Mouse (Mus musculus): Measurements from ENCODE around the gene Spn.
A peak's percentile ranks its signal among the peaks of the same experiment; 100 is the strongest.

The Spn gene

DNA sequence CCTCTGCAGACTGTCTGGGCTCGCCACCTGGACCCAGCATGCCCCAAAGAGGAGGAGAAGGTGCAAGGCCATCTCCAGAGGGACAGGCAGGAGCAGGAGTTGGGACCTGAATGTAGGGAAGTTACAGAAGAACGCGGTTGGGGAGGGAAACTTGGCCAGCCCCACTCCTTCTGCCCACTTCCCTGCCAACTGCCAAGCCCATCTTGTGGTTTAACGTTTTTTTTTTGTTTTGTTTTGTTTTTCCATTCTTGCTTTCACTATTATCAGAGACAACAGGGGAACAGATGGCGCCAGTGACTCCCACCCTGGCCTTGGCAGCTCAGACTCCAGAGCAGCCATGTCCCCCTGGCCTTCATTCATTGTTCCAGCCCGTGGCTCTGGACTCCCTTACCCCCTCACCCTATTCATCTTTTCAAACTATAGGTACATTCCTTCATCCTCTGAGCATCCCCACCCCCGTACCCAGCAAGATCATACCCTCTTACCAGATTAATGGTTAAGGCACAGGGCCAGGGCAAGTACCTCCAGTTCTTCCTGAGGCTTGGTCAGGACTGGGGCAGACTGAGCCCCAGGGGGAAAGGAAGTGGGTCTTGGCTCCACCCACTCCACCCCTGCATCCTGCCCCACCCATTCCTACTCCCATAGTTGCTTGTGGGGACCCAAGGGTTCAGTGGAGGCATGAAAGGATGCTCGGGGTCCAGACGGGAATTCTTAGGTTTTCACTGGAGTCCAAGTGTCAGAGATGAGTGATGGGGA, at the start of gene Spn:
Spn (minus strand) TSS at position 562 of the 756 bp plus-strand sequence.
- no peak for DNase-seq (ENCODE audit: low read depth, low spot score)

GRCm38 (mm10) chr7:127187351-127187750, 49.7 kb upstream of the Spn start:
- DNase-seq (ENCODE audit: low read depth, low spot score): no peak

- peak; percentile 54 for DNase-seq (ENCODE audit: low read depth, low spot score)
Measured at GRCm38 (mm10) chr7:127185601-127186000, 48.0 kb upstream of the Spn start.

DNA sequence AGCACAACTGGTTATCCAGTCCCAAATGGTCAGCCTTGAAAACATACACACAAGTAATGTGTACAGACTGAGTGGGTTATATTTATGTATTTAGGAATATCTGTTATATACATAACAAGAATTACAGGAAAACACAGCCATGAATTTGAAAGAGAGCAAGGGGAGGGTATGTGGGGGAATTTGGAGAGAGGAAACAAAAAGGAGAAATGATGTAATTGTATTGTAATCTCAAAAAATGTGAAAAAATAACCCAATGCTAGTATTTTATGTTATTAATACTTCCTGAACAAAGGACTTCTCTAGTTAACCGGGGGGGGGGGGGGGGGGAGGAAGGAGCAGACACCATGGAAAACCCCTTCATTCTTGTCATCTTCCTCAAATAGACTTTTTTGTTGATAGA, 47.1 kb upstream of the Spn start:
- no peak for DNase-seq (ENCODE audit: low read depth, low spot score)

- DNase-seq (ENCODE audit: low read depth, low spot score): no peak
Measured at GRCm38 (mm10) chr7:127183828-127184227, 46.2 kb upstream of the Spn start.

GRCm38 (mm10) chr7:127183345-127183744, 45.7 kb upstream of the Spn start:
- no peak for DNase-seq (ENCODE audit: low read depth, low spot score)

DNA sequence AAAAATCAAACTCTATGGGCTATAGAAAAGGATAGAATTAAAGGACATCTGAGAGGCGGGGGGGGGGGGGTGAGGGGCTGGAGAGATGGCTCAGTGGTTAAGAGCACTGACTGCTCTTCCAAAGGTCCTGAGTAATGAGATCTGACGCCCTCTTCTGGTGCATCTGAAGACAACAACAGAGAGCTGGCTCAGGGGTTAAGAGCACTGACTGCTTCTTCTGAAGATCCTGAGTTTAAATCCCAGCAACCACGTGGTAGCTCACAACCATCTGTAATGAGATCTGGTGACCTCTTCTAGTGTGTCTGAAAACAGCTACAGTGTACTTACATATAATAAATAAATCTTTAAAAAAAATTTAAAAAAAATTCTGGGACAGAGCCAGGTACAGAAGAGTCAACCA, 44.1 kb upstream of the Spn start:
- peak; percentile 20 for DNase-seq (ENCODE audit: low read depth, low spot score)

- no peak for DNase-seq (ENCODE audit: low read depth, low spot score)
Measured at GRCm38 (mm10) chr7:127180783-127181182, 43.2 kb upstream of the Spn start.

DNA sequence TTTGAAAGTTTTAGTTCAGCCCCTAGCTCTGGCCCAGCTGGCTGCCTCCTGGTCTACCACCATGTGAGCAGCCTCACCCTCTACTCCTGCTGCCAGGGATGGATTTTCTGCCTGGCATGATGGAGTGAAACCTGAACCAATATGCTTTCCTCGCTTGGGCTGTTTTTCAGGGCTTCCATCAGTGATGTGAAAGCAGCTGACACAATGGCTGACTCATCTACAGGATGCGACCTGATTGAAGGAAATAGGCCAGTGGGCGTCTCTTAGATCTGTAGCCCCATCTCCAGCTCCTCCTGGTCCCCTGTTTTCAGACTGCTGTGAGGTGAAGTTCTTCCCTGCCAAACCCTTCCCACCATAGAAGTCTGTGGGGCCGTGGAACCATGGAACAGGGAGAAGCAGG, 39.3 kb upstream of the Spn start:
- no peak for DNase-seq (ENCODE audit: low read depth, low spot score)

DNA sequence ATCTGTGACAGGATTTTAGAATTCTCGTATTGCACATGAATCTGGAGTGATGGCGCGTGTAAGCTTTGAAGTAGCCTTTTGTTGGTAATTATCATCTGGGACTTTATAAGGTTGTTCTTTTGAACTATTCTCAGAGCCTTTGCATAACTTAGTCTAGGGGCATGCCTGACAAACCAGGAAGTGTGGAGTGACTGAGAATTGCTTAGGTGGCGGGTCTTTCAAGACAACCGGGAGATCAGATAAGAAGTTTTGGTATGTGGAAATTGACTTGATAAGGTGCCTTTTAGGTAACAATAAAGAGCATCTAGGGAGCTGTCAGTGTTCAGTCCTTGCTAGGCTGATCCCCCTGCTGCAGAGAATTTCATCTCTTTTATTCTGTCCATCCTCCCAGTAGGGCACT, 28.9 kb upstream of the Spn start:
- no peak for DNase-seq (ENCODE audit: low read depth, low spot score)

- no peak for DNase-seq (ENCODE audit: low read depth, low spot score)
Measured at GRCm38 (mm10) chr7:127165607-127166493, 28.2 kb upstream of the Spn start.

GRCm38 (mm10) chr7:127164002-127164401, 26.4 kb upstream of the Spn start:
- no peak for DNase-seq (ENCODE audit: low read depth, low spot score)

- no peak for DNase-seq (ENCODE audit: low read depth, low spot score)
Measured at GRCm38 (mm10) chr7:127162546-127162945, 24.9 kb upstream of the Spn start.

GRCm38 (mm10) chr7:127157548-127157947, 19.9 kb upstream of the Spn start:
- DNase-seq (ENCODE audit: low read depth, low spot score): no peak

DNA sequence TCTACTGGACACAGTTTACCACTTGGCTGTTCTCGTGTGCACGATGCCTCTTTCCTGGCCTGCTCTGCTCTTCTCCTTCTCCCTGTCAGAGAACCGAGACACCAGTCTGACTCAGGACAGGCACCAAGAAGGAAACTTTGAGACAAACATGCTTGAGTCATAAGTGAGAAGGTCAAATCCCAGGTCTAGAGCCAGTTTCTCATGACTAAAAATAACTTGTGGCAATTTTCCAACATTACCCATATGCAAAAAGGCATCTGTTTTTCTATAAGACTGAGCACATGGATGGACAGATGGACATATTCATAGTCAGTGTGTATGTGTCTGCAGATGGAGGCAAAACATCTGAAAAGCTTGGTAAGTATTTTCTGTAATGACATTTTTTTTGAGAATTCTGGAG, 15.9 kb upstream of the Spn start:
- peak; percentile 11 for DNase-seq (ENCODE audit: low read depth, low spot score)

DNA sequence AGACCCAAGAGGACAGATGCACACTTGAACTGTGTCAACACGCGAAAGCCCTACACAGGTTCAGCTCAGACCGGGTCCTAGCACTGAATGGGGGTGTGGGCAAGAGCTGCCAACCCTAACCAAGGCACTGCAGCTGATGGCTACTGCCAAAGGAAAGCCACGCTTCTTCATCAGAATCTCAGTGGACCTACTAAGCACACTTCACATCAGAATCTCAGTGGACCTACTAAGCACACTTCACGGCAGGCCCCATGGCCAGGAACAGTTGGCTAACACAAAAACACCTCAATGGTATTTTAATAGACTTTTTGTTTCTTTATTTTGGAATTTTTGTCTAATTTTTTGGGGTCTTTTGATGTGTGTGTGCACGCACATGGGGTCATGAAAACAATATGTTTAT, 14.8 kb upstream of the Spn start:
- DNase-seq (ENCODE audit: low read depth, low spot score): no peak

DNA sequence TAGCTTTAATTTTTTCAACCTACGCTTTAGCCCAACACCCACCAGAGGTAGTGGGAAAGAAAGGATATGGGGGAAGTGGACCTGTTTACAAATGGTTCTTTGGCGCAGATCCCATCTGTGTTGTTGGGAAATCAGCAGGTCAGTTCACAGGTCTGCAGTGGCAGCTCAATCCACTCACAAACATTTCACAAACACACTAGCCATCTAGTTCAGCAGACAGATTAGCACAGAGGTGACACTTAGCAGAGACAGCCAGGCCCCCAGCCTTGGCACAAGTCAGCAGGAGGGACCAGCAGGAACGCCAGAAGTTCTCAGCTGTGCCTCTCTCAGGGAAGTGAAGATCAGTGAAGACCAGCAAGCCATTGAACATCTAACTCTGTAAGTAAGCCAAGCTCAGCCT, 10.3 kb upstream of the Spn start:
- DNase-seq (ENCODE audit: low read depth, low spot score): no peak

GRCm38 (mm10) chr7:127146267-127146603, 8.6 kb upstream of the Spn start:
- no peak for DNase-seq (ENCODE audit: low read depth, low spot score)

- DNase-seq (ENCODE audit: low read depth, low spot score): no peak
Measured at GRCm38 (mm10) chr7:127145387-127146266, 8.0 kb upstream of the Spn start.

DNA sequence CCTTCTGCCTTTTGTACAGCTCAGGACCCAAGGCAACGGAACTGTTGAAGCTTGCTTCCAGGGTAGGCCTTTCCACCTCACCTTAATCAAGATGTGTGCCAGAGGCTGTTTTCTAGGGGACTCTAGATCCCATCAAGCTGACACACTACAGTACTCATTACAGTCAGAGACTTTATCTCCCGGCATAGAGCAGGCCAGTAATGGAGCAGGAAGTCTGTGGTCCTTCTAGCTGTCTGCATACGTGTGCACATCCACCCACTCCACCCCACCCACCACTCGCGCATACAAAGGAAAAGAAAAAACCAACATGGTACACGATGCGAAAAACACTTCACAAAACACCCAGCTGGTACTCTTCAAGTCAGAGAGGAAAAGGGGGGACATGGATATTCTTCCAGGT, 6.8 kb upstream of the Spn start:
- DNase-seq (ENCODE audit: low read depth, low spot score): no peak

- no peak for DNase-seq (ENCODE audit: low read depth, low spot score)
Measured at GRCm38 (mm10) chr7:127142666-127143065, 5.0 kb upstream of the Spn start.

DNA sequence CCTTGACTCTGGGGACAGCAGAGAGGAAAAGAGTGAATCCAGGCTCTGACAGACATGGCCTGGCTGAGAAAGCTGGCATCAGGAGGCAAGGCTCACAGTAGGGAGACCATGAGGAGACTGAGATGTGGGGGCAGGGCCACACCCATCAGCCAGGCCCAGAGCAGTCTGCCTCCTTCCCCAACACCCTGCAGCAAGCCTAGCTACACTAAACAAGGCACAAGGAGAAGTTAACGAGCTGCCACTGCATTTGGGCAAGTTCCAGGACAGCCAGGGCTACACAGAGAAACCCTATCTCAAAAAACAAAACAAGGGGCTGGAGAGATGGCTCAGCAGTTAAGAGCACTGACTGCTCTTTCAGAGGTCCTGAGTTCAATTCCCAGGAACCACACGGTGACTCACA, 4.6 kb upstream of the Spn start:
- DNase-seq (ENCODE audit: low read depth, low spot score): no peak

Measured in brain, adult 2 months (tissue).